Mouse (Mus musculus) CD4-positive, CD25-positive, alpha-beta regulatory T cell, adult 4 months (primary cell): ENCODE data around the gene Tspyl3. TPM values are rescaled to one million over a fixed set of nuclear protein-coding genes. Genes with fewer than 3 reads are reported as not detected.

Experiments used
- polyA plus RNA-seq, 2 experiments: library from polyadenylated mRNA; unstranded; fragments of 100-300 nt; shearing (Covaris generic); gene quantifications; one replicate each; pipeline ENCODE4 v1.2.1; 2017

Gene Tspyl3
- polyA plus RNA-seq, 2 experiments from 2014 or later: 23.8 to 25.2 TPM

Other genes with a start within 250 kb of the Tspyl3 start
- 100 to 1,000 TPM; 164 to 215 TPM for gene Pdrg1, start 210.0 kb downstream of the Tspyl3 start, polyA plus RNA-seq
- gene Xkr7, start 193.6 kb downstream of the Tspyl3 start, polyA plus RNA-seq: not detected
- gene Ccm2l, start 159.5 kb downstream of the Tspyl3 start, polyA plus RNA-seq: not detected
- gene Hck, start 117.0 kb downstream of the Tspyl3 start, polyA plus RNA-seq: under 1 TPM; 0.61 to 0.67 TPM
- gene Tm9sf4, start 64.1 kb downstream of the Tspyl3 start, polyA plus RNA-seq: 10 to 100 TPM; 41.1 to 62.2 TPM
- 10 to 100 TPM; 20.2 to 23.1 TPM for gene Plagl2, start 16.0 kb upstream of the Tspyl3 start, polyA plus RNA-seq
- gene Pofut1, start 16.1 kb upstream of the Tspyl3 start, polyA plus RNA-seq: 10 to 100 TPM in 1 of 2 experiments, 1 to 10 TPM in 1; 9.4 to 11.9 TPM
- 10 to 100 TPM; 11.2 to 13.0 TPM for gene Kif3b, start 66.0 kb upstream of the Tspyl3 start, polyA plus RNA-seq
- 10 to 100 TPM; 12.3 to 20.9 TPM for gene Asxl1, start 120.4 kb upstream of the Tspyl3 start, polyA plus RNA-seq